Mouse (Mus musculus) natural killer cell, adult 2 months (primary cell): ENCODE results near the gene Iffo1.
A peak's percentile ranks its signal among the peaks of the same experiment; 100 is the strongest.

Source experiments
- DNase-seq, 2 experiments: peaks; one replicate each; pipeline ENCODE4 v3.0.0; 2022; ENCODE audit warnings: low spot score in 2 of 2

Gene Iffo1

DNA sequence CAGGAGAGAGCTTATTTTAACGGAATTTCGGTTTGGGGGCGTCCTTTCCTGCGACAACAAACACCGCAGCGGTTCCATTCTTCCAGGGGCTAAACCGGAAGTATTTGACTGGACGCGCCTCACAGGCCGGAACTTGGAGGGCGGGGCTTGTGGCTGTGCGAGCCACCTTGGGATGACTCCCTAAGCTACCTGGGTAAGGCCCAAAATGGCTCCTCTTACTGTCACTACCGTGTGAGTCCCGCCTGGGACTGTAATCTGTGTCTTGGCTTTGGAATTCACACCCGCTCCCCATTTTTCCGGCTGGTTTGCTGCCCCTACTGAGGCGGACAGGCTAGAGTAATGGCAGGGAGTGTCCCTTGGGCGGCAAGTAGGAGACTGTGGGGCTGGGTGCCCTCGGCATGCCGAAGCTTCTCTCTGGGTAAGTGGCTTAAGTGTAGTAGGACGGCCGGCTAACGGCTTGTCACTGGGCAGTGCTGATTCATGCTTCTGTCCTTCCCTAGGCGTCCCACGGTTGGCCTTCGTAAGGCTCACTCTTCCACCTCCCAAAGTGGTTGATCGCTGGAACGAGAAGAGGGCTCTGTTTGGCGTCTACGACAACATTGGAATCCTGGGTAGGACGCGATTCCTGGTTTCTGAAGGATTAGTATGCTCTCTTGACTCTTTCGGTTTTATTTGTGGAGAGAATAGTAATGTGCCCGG, 47.1 kb downstream of the Iffo1 start:
- peak; percentile 85 to 90 for DNase-seq

DNA sequence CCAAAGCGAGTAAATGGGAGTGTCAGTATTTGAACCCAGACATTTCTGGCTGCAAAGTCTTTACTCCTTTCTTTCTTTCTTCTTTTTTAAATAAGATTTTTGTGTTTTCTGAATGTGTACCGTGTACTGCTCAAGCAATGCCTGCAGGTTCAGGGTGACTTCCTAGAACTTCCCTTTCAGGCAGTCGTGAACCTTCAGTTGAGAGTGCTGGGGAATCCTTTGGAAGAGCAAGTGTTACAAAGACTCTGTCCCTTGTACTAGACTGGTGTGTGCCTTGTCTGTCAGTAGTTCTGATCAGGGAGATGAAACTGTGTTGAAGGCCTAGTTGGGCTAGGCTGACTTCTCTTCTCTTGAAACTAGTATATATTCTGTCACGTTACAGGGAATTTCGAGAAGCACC, 47.8 kb downstream of the Iffo1 start:
- DNase-seq: no peak

DNA sequence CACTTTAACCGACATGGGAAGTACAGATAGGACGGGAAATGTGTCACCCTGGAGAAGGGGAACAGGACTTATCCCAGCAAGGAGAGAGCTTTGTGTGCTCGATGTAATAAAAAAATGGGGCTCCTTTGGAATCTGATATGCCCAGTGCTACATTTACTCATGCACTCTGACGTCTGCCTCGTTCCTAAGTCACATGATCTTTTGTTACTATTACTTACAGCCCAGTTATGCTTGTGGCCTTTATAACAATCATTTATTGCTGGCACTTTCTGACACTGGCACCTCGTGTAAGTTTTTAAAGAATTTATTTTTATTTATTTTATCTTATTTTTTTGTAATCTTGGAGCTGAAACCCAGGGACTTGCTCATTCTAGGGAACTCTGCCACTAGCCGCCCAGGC, 48.3 kb downstream of the Iffo1 start:
- no peak for DNase-seq

DNA sequence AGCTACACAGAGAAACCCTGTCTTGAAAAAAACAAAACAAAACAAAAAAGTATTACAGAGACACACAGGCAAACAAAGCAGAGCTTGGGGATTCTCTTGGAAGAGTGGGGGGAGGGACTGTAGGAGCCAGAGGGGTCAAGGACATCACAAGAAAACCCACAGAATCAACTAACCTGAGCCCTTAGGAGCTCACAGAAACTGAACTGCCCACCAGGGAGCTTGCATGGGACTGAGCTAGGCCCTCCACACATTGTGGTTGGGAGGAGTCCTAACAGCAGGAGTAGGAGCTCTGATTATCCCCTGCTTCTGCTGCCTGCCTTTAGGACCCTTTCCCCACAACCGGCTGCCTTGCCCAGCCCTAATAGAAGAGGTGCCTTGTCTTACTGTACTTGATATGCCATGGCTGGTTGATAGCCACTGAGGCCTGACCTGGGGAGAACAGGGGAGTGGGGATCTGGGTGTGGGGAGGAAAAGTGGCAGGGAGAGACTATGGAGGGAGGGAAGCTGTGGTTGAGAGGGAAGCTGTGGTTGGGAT, 50.6 kb downstream of the Iffo1 start:
- DNase-seq: no peak

DNA sequence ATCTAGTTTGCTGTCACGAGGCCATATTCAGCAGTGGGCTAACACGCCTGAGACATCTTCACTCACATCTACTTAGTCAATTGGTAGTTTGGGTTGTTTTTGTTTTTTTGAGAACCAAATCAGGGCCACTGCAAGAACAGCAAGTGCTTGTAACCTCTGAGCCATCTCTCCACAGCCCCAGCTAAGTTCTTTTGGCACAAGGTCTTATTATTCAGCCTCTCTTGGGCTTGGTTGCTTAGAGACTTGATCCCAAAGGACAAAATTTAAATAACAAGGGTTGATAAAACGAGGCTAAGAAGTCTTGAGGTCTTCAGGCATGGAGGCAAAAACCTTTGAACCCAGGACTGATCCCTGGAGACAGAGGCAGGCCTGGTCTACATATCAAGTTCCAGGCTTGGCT, 51.3 kb downstream of the Iffo1 start:
- DNase-seq: no peak

DNA sequence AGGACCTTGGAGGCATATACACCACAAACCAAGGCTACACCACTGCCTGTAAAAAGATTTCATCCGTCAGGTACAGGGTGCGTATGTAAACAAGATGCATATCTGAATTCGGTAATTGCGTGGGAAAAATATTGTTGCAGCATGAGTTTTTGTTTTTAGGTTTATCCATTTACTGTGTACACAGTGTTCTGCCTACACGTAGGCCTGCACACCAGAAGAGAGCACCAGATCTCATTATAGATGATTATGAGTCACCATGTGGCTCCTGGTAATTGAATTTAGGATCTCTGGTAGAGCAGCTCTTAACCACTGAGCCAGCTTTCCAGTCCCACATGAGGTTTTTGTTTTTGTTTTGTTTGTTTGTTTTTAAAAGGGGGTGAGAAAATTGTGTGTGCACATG, 52.1 kb downstream of the Iffo1 start:
- DNase-seq: no peak

DNA sequence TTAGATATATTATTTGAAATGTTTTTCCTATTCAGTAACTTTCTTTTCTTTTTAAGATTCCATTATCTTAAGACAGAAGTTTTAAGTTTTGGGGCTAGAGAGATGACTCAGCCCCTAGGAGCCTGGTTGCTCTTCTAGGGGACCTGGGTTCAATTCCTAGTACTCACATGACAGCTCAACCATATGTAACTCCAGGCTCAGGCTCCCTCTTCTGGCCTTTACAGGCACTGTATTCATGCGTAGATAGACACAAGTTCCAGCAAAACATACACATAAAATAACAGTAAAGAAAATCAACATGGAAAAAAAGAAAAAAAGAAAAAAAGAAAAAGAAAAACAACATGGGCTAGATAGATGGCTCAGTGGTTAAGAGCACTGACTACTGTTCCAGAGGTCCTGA, 65.4 kb downstream of the Iffo1 start:
- DNase-seq: no peak
